Mouse (Mus musculus) small intestine, adult 2 months (tissue): Measurements from ENCODE around the gene Colq.

Experiments used
- CTCF ChIP-seq: fragments of 200-500 bp; IDR thresholded peaks from 2 replicates; pipeline ENCODE4 v1.5.1; 2012; ENCODE audit warnings: low read depth, mild to moderate bottlenecking, control low read depth, inconsistent platforms, low read length, moderate library complexity, mixed read lengths; ENCODE audit not compliant: insufficient replicate concordance, insufficient read length; ENCODE audit errors: extremely low read depth
- POLR2A ChIP-seq: fragments of 200-500 bp; IDR thresholded peaks from 2 replicates; pipeline ENCODE4 v1.6.1; 2012; ENCODE audit warnings: low read depth, mild to moderate bottlenecking, control low read depth, inconsistent platforms, low read length, moderate library complexity

DNA sequence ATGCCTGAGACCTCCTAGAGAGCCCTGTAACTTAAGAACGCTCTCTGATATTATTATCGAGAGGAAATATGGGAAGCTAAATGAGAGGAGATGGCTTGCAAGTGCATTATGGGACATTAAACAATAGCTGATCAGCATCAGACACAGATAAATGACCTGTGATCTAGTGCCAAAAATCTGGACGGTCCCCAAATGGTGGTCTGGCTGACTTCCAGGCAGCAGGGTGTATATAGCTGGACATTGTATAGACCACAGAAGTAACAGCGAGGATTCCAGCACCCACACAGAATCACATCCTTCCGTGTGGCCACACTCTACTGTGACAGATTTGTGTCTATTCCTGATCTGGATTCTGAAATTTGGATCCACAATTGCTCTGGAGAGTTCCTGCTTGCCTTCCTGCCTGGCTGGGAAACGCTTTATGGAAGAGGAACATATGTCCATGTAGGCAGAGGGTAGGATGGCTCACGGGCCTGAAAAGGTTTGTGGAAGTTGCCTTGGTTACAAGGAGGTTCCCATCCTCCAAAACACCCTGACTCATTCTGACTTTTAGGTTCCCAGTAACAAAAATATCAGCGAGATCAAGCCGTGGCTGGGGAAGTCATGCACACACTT lies 18.5 kb downstream of the Colq start:
- no peak for TF ChIP-seq CTCF
- no peak for TF ChIP-seq POLR2A
